In genomic region chr6:28667586-28667985, GRCm38 (mm10) we compare ENCODE assay signal across 17 mouse cellular contexts.
"Had no signal": no experiment of that assay in that cellular context is flagged by ENCODE, and none has a peak within 500 bp of the region (broad histone marks: within the 10 kb centered on the region; RNA-seq: fewer than 3 reads in every experiment).

No protein-coding gene starts in this region.

- ATAC-seq: hindbrain, postnatal 0 days; intestine, embryonic 16.5 days; liver, embryonic 12.5 days had no signal

- DNase-seq: gastrocnemius, postnatal 14 days; gastrocnemius, postnatal 36 days; heart, adult 11 months; heart, adult 2 months; heart, postnatal 14 days; heart, postnatal 36 days; kidney, adult 11 months; kidney, adult 2 months; kidney, adult 9 months; kidney, postnatal 14 days; kidney, postnatal 36 days; layer of hippocampus, adult 9-11 months; layer of hippocampus, postnatal 36 days; left cerebral cortex, postnatal 4 days had no signal
